Mouse (Mus musculus) megakaryocyte, embryonic 14.5 days (primary cell): ENCODE results near the gene Rraga.

Source experiments
- FLI1 ChIP-seq: IDR thresholded peaks from 2 replicates; pipeline ENCODE4 v1.6.1; 2012; ENCODE audit warnings: low read length, inconsistent platforms, mixed read lengths
- GATA1 ChIP-seq: IDR thresholded peaks from 3 replicates; pipeline ENCODE4 v1.6.1; 2012; ENCODE audit warnings: mixed read lengths, low read length, inconsistent platforms, borderline replicate concordance

DNA sequence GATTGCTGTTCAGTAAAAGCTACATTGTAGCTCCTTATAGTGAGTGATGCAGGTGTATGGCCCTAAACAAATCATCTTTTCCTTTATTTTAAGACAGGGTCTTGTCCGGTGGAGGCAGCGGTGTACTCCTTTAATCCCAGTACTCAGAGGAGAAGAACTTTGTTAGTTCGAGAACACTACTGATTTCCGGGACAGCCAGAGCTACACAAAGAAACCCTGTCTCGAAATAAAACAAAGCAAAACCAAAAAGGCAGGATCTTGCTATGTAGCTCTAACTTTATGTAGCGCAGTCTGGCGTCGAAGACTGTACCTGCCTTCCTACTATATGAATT lies 36.8 kb downstream of the Rraga start:
- TF ChIP-seq GATA1 (no peak), FLI1 (no peak)
